Mouse (Mus musculus): ENCODE measurements around the gene Ttc16.

DNA sequence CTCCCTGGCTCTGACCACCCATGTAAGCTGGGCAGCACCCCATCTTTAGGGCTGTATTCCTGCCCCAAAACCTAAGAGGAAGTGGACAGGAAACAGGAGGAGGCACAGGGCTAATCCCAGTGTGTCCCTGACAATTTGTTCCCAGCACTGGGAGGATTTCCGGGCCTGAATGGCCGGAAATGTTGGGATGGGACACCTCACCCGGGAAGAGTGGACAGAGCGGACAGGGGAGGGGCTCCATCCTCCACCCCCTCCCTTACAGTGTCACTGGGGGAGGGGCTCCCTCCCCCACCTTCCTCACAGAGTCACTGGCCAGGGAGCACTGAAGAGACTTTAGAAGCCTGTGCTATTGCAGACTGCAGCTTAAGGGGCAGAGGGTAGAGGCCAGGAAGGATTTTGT lies 40.5 kb downstream of the Ttc16 start:
- TF ChIP-seq CEBPB (IDR thresholded peaks at IDR 0.05; ENCODE audit: insufficient read depth, poor library complexity, severe bottlenecking) = no peak
- no peak for TF ChIP-seq E2F4 (IDR thresholded peaks at IDR 0.05; ENCODE audit: insufficient read depth)
- TF ChIP-seq POLR2A (IDR thresholded peaks at IDR 0.05; ENCODE audit: insufficient read length, low read depth) = no peak
- no peak for TF ChIP-seq TCF3 (IDR thresholded peaks at IDR 0.05; ENCODE audit: insufficient read length, low read depth)
- no peak for TF ChIP-seq MAX (IDR thresholded peaks at IDR 0.05; ENCODE audit: low read depth)
- no peak for TF ChIP-seq USF1 (IDR thresholded peaks at IDR 0.05; ENCODE audit: low read depth)
- no peak for TF ChIP-seq SRF (IDR thresholded peaks at IDR 0.05; ENCODE audit: control insufficient read depth, insufficient read length, low read depth)
